Mouse (Mus musculus): ENCODE measurements around the gene Nap1l5. TPM values are rescaled to one million over a fixed set of nuclear protein-coding genes. Genes with fewer than 3 reads are reported as not detected.

The Nap1l5 gene
- polyA plus RNA-seq, 1 experiment, result 348 TPM

DNA sequence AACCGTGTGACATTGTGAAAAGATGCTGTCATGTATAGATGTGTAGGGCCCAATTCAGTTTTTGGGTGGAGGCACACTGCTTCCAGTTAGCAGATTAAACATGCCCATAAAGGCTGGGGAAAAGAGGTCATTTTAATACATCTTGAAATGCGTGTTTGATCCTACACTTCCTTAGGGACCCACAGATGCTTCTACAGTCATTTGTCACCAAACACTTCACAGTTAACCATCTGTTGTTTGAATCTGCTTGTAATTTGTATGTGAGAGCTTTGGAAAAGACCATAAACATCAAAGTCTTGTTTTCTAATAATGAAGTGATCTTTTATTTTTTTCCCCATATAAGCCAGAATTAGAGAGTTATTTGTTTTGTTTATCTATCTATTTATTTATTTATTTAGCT lies 915 bp upstream of the Nap1l5 start:
- no peak for DNase-seq (ENCODE audit: extremely low spot score in 1 of 2, low spot score in 1 of 2)

DNA sequence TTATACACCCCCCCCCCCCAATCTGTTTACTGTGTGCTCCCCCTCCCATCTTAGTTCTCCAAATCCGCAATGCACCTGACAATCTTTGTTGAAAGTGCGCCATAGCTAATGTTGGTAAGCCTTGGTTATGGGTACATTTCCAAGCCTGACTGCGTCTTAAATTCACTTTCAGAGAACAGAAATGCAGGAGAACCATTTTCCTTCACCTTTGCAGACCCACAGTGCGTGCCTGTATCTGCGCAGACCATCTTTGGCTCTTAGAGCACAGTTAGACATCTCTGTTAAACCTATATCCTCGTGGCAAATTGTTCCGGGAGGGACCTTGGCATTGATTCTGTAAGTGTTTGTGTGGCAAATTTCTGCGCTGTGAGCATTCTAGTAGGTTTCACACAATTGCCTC lies 460 bp upstream of the Nap1l5 start:
- DNase-seq (ENCODE audit: extremely low spot score in 1 of 2, low spot score in 1 of 2), result no peak

DNA sequence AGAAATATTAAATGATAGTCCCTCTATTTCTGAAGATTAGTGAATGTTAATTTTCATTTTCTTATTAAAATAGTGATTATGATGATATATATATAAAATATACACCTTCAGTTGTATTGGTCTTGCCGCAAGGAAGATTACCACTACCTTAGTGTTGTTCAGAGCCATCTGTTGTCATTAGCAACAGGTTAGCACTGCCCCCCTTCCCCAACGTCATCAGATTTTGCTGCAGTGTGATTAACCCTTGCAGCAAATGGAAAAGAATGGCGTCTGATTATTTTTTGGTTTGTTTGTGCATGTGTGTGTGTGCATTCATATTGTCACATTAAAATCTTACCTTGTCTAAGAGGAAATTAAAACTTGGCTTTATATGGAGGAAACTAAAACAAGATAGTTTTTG lies 2.3 kb downstream of the Nap1l5 start:
- DNase-seq (ENCODE audit: extremely low spot score in 1 of 2, low spot score in 1 of 2), result no peak

DNA sequence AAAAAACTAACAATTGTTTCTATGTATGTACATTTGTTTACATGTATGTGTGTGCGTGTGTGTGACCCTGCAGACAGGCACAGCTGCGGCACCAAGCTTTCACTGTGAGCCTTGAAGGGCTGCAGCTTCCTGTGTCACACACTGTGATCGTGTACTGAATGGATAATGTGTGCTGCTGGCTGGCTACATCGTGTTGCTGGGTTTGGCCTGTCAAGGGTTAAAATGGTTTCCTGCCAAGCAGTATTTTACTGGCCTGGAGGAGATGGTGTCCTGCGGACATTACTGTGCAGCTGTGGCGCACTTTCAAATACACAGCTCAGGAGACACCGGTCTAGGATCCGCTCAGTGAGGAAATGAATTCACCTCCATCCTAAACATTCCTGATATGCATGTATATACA lies 3.7 kb downstream of the Nap1l5 start:
- DNase-seq (ENCODE audit: extremely low spot score in 1 of 2, low spot score in 1 of 2), result peak in 1 of 2 experiments; percentile 65

DNA sequence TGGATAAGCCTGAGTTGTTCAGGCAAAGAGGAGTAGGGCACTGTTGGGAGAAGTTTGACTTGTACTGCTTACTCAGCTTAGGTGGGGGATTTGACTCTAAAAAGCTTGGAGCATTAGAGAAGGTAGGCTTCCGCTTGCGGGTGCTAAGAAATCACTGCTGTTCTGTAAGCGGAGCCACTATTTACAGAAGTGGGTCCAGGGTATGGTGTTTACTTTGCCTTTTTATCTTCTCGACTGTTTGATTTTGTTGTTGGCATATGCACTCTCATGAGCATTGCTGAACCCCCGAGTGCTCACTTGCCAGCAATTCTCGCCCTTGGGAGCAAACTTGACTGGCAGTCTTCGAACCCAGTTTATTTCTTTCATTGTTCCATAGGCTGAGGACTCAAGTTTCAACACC lies 6.3 kb downstream of the Nap1l5 start:
- no peak for DNase-seq (ENCODE audit: extremely low spot score in 1 of 2, low spot score in 1 of 2)

DNA sequence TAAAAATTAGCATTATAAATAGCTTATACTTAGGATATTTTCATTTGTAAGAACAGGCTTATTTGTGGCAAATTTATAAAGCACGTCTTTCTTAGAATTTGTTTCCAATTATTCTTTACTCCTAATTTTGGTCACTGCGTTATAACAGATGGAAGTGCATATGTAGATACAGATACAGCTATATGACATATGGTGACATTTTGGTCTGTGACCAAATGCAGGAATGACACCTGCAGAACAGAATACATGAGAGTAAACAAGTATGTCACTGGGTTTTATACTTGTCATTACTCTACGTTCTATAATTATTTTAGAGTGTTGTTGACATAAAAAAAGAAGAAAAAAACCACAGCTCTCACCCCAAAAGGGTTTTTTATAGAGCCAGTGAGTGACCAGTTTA lies 7.8 kb downstream of the Nap1l5 start:
- DNase-seq (ENCODE audit: extremely low spot score in 1 of 2, low spot score in 1 of 2), result no peak

DNA sequence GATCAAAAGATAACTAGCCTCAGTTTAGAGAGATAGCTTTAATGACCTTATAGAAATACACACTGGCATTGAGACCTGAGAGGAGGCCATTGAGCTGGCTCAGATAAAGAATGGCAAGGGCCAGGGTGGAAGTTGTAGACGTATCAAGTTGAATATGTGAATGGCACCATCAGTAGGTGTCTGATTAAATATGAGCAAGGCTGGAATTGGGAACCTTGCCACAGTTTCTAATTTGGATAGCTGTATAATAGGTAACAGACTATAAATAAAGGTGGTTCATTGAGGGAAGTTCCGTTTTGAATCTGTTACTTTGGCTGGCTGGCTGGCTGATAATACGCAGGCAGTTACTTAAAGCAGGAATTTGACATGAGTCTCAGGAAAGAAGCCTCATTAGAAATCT lies 10.2 kb downstream of the Nap1l5 start:
- no peak for DNase-seq (ENCODE audit: extremely low spot score in 1 of 2, low spot score in 1 of 2)

DNA sequence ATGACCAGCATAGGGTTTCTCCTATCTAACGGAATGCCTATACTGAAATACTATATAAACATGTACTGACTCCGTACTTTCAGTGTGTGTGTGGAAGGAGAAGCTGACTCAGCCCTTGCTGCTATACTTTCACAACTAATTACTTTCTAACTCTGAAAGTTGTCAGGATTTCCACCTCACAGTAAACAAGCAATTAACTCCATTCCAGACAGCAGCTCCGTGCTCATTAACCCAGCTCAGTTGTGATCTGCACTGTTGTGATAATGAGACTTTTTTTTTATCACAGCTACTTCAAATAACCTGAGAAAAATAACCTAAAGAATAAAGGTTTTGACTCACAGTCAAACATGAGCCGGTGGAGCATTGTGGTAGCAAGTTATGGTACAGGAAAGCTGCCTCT lies 11.9 kb downstream of the Nap1l5 start:
- DNase-seq (ENCODE audit: extremely low spot score in 1 of 2, low spot score in 1 of 2), result no peak

DNA sequence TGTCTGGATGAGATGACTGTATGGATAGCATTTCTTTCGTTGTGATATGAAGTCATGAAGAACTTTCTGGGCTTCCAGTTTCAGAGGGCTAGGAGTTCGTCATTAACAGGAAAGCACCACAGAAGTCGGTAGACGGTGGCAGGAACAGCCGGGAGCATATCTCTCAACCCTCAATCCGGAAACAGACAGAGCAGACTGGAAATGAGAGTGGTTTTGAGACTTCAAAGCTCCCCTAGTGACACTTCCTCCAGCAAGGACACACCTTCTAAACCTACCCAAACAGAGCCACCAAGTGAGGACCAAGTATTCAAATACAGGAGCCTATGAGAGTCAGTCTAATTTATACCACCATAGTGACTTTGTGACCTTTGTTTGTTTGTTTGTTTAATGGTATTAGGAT lies 13.6 kb downstream of the Nap1l5 start:
- no peak for DNase-seq (ENCODE audit: extremely low spot score in 1 of 2, low spot score in 1 of 2)

DNA sequence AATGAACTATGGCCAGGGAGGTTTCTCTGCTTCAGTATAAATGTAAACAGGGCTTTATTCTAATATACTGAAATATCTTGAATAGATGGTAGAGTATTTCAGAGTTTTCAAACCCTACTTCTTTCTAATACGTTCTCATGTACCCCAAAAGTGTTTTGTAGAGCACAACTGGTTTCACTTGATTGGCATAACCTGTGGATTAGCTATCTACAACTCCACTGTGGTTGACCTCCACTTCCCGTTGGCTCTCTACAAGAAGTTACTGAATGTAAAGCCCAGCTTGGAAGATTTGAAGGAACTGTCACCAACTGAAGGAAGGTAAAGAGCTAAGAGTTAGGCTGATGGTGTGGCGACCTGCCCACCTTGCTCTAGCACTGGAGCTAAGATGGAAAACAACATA lies 17.0 kb downstream of the Nap1l5 start:
- DNase-seq (ENCODE audit: extremely low spot score in 1 of 2, low spot score in 1 of 2), result no peak

DNA sequence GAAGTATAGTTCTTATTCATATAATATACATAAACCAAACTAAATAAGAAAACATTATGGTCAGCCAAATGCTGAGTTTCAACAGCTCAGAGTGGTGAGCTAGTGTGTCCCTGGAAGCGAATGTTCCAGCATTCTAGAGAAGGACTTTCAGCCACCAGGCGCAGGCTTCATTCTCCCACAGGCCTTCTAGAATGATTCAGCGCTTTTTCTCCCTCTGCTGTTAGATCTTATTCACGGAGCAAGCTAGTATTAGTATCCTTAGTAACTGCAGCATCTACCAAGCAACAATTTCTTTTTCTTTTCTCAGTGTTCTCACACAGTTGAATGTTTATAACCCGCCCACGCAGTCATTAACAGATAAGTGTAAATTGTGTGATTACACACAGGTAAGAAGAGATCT lies 24.6 kb downstream of the Nap1l5 start:
- DNase-seq (ENCODE audit: extremely low spot score in 1 of 2, low spot score in 1 of 2), result peak in 1 of 2 experiments; percentile 56

DNA sequence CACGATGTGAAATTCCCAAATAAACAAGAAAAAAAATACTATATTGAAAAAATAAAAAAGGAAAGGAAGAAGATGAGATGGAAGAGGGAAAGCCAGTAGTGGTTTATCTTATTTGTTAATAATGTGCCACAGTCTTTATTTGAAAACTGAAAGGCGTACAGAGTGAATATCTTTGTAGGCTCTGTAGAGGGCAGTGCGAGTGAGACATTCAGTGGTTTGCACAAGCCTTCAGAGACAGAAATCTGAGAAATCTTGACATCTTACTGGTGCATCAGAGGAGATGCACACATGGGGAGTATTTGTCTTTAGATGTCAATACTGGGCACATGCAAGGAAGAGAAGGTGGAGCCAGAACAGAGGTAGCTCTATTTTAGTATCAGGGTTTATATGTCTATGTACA lies 25.5 kb downstream of the Nap1l5 start:
- no peak for DNase-seq (ENCODE audit: extremely low spot score in 1 of 2, low spot score in 1 of 2)

DNA sequence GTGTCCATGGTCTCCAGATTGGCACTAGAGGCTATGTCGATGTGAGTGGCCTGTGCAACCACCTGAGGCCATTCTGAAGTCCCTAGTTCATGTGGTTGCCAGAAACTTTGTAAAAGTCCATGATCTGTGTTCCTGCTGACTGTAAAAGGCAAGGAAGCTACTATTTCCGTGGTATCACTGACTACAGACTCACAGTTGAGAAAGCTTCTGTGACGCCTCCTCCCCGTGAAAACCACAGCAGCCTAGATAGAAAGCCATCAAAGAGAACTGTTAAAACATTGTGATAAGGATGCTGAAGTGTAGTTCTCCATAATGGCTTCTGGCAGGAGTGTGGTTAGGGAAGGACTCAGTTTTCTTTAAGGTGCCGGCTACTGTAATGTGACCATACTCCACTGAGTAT lies 26.0 kb downstream of the Nap1l5 start:
- no peak for DNase-seq (ENCODE audit: extremely low spot score in 1 of 2, low spot score in 1 of 2)

DNA sequence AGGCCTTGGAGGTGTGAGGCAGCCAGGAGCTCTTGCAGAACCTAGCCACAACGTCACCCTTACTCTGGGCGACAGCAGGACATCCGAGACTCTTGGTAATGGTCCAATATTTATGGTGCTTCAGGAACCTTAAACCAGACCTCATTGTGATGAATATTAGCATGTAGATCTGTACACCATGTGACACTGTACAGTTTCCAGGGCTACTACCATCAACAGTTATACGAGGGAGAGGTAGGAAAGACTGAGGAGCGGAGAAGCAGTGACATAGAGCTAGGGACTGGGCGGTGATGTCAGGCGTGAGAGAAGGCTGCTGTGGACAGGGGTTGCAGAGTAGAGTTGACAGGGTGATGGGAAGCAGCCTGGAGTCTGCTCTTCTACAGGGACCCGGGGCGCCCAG lies 26.9 kb downstream of the Nap1l5 start:
- DNase-seq (ENCODE audit: extremely low spot score in 1 of 2, low spot score in 1 of 2), result no peak

DNA sequence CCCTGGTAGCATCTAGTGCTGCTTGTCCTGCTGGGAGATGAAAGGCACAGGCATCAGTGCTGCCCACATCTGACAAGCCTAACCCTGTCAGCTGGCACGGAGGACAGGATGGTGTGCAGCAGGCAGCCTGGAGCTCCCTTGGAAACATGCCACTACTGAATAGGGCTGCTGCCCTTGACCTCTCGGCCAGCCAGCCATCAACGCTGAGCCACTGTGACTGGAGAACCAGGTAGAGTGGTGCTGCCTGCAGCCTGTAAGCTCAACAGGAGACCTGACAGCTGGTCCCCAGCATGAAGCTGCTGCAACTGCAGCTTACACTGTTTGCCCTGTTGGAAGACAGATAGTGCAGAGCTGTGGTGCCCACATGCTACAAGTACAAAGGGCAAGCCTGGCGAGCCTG lies 27.3 kb downstream of the Nap1l5 start:
- DNase-seq (ENCODE audit: extremely low spot score in 1 of 2, low spot score in 1 of 2), result no peak

DNA sequence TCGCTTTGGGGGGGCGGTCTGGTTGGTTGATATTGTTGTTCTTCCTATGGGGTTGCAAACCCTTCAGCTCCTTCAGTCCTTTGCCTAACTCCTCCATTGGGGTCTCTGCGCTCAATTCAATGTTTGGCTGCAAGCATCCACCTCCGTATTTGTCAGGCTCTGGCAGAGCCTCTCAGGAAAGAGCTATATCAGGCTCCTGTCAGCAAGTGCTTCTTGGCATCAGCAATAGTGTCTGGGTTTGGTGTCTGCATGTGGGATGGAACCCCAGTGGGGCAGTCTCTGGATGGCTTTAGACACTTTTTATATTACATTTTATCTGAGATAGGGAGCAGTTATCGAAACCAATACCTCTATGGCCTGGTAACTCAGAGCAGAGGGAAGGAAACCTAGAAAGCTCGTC lies 39.0 kb downstream of the Nap1l5 start:
- peak; percentile 51 to 52 for DNase-seq (ENCODE audit: extremely low spot score in 1 of 2, low spot score in 1 of 2)

DNA sequence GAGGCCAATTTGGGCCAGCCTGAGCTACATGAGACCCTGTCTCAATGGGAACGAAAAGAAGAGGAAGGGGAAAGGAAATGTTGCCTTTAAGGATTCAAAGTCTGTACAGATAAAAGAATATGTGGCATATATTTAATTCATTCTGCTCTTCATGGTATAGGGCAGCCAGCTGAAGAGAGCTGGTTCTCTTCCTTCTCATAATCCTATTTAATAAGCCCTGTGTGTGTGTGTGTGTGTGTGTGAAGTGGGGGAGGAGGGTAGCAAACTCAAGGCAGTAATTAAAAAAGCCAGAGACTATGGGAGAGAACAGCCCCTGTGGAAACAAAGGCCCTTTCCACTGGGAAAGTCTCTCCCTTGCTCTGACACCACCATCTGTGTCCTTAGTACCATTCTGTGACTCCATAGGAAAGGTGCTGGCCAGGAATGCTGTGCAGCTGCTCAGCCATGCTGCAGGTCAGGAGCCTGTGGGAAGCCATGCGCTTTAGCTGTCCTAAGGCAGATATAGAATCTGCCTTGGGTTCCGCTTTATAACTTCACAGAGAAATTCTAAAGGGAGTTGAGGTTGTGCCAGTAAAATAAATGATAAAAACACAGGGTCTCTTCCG lies 43.1 kb downstream of the Nap1l5 start:
- DNase-seq (ENCODE audit: extremely low spot score in 1 of 2, low spot score in 1 of 2), result no peak

DNA sequence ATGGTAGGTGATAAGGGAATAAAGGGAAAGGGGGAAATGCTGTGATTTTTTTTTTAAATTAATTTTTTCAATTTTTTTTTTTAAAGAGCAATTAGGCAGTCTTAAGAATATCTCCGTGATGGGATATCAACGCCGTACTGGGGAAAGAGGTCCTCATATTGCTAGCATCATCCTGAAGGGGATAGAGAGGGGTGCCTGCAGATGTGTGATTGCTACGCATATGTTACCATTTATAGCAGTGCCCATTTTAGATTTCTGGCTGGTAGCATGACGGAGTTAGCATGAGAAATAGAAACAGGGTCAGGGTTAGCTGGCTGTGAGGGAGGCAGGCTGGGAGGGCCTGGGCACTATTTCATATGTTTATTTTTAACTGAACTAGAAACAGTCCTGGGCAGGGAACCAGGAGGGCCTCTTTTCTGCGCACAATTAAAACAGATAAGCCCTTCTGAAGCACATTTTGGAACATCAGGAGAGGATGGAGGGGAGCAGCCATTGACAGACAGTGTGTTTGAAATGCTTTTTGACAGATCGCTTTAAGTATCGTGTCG lies 44.4 kb downstream of the Nap1l5 start:
- DNase-seq (ENCODE audit: extremely low spot score in 1 of 2, low spot score in 1 of 2), result no peak

DNA sequence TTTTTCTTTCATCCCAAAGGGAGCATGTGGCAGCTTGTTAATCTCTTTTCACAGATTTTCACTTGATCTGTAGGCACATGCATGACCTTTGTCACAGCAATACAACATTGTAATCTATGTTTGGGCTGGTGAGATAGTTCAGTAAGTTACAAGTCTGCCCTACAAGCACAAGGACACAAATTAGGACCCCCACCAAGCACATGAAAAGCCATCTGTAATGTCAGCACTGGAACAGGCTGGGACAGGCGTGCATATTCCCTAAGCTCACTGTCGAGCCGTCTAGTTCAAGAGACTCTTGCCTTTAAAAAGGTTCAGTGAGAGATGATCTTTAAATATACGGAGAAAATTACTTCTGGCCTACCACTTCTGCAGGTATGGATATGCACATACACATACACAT lies 47.4 kb downstream of the Nap1l5 start:
- no peak for DNase-seq (ENCODE audit: extremely low spot score in 1 of 2, low spot score in 1 of 2)

DNA sequence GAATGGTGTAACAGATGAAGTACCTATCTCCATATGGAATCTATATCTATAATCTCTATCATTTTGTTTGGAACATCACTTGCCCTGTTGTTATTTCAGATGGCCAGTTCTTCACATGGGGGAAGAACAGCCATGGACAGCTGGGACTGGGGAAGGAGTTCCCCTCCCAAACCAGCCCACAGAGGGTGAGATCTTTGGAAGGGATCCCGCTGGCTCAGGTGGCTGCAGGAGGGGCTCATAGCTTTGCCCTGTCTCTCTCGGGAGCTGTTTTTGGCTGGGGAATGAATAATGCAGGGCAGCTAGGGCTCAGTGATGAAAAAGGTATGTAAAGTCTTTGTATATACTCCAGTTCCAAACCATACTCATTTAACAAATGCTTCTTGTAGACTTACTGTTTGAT lies 50.4 kb downstream of the Nap1l5 start:
- DNase-seq (ENCODE audit: extremely low spot score in 1 of 2, low spot score in 1 of 2), result no peak

DNA sequence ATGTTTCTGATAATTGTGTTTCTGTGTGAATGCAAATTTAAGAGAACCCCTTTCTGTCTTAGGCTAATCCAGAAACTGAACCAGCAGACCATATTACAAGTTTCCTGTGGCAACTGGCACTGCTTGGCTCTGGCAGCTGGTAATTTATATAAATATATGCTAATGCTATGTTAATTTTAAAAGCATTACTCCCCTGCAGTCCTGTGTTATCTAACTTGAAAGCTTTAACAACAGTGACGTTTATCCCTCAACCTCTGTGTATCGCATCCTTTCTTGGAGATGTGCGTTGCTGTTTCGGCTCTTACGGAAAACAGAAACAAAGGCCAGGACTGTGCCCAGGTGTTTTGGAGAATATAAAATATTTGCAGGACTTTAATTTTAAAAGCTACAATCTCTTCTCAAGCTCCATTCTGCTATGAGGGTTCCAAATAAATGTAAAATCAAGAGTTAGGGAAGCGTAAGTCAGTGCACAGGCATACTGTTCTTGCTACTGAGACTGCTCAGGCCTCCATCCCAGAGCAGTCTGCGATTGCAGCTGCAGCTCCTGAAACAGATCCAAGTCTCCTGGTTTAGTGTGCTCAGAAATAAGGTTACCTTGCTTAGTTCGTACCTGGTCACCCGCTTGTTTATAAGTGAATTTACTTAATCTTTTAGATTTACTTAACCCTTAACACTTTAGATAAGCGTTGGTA lies 51.1 kb downstream of the Nap1l5 start:
- no peak for DNase-seq (ENCODE audit: extremely low spot score in 1 of 2, low spot score in 1 of 2)

Measured in frontal cortex, adult 2 months (tissue).